Mouse (Mus musculus) yolk sac, embryonic 10.5 days (tissue): ENCODE measurements around the gene Rtp3.

ENCODE experiments used
- DNase-seq: peaks from one replicate; pipeline ENCODE4 v3.0.0-alpha.2; 2017; ENCODE audit warnings: low spot score

The Rtp3 gene

GRCm38 (mm10) chr9:110990204-110990603 is at the start of gene Rtp3:
TSS of gene Rtp3 (minus strand) at chr9:110990583.
- no peak for DNase-seq

DNA sequence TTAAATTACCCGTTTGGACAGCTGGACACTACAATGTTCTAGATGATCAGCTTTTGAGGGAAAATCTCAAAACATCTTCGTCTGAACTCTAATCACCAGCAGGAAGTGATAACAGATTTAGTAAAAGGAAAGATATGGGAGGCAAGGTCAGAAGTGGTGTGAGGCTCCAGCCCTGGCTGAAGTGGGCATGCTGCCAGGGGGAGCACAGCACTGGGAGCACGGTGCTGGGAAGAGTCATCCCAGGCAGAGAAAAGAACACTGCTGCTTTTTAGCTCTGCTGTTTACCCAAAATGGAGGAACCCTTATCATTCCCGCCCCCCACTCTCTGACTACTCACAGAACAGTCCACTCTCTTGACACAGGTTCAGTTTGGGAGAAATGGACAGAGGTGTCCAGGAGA is 49.6 kb upstream of the Rtp3 start:
- DNase-seq: no peak

GRCm38 (mm10) chr9:111033717-111034116 is 43.3 kb upstream of the Rtp3 start:
- no peak for DNase-seq

- no peak for DNase-seq
Measured at GRCm38 (mm10) chr9:111026791-111027190, 36.4 kb upstream of the Rtp3 start.

GRCm38 (mm10) chr9:111019022-111019421 is 28.6 kb upstream of the Rtp3 start, which contains the start of gene Ltf:
TSS of gene Ltf (plus strand) at chr9:111019271.
- DNase-seq: peak; percentile 32

- no peak for DNase-seq
Measured at GRCm38 (mm10) chr9:111015658-111016057, 25.3 kb upstream of the Rtp3 start.

DNA sequence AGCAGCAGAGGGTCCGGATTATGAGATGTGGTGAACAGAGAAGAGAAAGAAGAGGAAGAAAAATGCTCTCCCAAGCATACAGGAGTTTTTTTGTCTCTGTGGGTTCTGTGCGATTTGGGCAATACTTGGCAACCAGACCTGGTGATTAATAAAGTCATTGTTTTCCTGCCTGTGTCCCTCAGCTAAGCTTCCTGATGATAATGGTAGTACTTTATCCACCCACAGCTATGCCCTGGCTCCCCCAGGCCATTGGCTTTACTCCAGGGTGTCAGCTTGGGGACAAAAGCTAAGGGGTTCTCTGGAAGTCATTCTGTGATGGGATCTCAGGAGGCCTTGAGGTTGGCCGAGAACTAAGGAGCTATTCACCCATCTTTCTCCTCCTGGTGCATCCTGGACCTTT is 21.7 kb upstream of the Rtp3 start:
- DNase-seq: no peak

GRCm38 (mm10) chr9:111011550-111011949 is 21.2 kb upstream of the Rtp3 start:
- DNase-seq: no peak

- no peak for DNase-seq
Measured at GRCm38 (mm10) chr9:111009763-111010162, 19.4 kb upstream of the Rtp3 start.

- DNase-seq: no peak
Measured at GRCm38 (mm10) chr9:111006544-111006943, 16.2 kb upstream of the Rtp3 start.

DNA sequence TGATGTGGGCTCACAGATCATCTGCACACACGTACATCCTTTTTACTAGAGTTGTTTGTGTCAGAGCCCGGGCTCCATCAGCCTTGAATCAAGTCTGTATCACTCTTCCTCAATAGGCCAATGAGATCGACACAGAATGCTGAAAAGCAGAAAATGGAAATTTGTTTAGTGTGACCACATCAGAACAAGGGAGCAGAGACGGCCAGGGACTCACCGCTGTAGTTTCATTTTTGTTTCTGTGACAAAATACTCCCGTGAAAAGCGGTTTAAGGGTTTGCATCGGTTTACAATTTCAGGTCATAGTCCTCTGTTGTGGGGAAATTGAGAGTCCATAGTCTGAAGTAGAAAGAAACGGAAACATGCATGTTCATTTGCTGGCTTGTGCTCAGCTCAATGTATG is 12.9 kb upstream of the Rtp3 start:
- no peak for DNase-seq

GRCm38 (mm10) chr9:111001621-111002020 is 11.2 kb upstream of the Rtp3 start:
- DNase-seq: no peak

- DNase-seq: no peak
Measured at GRCm38 (mm10) chr9:110999856-111000255, 9.5 kb upstream of the Rtp3 start.

GRCm38 (mm10) chr9:110999056-110999455 is 8.7 kb upstream of the Rtp3 start:
- no peak for DNase-seq

GRCm38 (mm10) chr9:110997245-110997644 is 6.9 kb upstream of the Rtp3 start:
- peak; percentile 61 for DNase-seq

GRCm38 (mm10) chr9:110994716-110995172 is 4.4 kb upstream of the Rtp3 start:
- DNase-seq: peak; percentile 89

- peak; percentile 85 for DNase-seq
Measured at GRCm38 (mm10) chr9:110993281-110993709, 2.9 kb upstream of the Rtp3 start.

GRCm38 (mm10) chr9:110989543-110989942 is 840 bp downstream of the Rtp3 start:
- DNase-seq: no peak

DNA sequence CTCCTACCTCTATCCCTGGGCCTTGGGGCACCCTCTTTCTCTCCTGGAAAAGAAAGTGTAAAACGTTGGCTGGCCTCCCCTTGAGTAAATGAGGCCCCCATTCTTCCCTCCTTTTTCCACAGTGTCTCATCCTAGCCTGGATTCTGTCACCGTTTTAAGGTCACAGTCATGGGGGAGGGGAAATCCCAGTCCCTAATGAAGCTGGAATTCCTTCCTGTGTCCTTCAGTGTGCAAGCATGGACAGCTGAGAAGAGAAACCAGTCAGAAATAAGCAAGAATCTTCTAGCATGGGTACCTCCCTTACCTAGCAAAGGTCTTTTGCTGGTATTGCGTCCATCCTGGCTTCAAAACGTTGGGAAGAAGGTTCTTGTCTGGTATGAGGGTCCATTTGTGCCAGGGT is 1.2 kb downstream of the Rtp3 start:
- DNase-seq: no peak

GRCm38 (mm10) chr9:110988078-110988477 is 2.3 kb downstream of the Rtp3 start:
- no peak for DNase-seq

DNA sequence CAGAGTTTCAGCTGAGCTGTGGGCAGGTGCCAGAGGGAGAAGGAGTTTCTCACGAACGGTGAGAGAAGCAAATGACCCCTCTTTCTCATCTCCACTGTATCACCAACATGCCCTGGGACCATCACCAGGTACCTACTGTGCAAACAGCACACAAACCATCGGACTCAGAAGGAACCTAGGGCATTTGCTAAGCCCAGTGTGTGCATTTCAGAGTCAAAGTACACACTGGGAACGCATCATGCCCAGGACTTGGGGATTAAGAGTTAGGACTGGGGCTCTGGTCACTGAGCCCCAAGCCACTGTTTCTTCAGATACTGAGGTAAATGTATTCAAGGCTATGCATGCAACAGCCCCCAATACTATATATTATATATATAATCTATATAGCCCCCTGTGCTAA is 3.1 kb downstream of the Rtp3 start:
- no peak for DNase-seq

DNA sequence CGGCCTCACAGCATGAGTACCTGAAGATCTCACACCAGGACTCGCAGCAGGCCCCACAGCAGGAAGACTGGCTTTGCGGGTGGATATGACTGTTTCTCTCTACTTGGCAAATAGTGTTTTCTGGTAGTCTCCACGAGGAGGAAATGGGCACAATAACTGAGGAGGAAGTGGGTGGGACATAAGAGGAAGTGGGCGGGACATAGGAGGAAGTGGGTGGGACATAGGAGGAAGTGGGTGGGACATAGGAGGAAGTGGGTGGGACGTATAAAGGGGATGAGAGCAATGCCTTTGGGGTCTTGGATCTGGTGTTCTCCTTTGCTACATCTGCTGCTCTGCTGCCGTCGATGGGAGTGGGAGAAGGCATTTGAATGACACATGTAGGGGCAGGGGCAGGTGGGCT is 4.4 kb downstream of the Rtp3 start:
- DNase-seq: no peak

- no peak for DNase-seq
Measured at GRCm38 (mm10) chr9:110985541-110985940, 4.8 kb downstream of the Rtp3 start.

DNA sequence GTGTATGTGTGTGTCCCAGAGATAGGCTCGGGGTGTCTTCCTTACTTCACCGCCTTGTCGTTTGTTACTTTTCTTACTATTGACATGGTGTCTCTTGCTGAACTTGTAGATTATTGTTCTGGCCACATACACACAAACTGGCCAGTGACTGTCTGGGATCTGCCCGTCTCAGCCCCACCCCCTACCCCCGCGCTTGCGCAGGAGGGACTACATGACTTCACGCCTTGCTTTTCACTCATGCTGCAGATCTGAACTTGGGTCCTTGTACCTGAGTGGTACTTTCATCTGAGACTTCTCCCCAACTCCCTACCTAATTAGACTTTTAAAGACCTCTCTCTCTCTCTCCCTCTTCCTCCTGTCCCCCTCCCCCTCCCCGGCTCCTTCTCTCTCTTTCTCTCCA is 6.3 kb downstream of the Rtp3 start:
- DNase-seq: no peak

DNA sequence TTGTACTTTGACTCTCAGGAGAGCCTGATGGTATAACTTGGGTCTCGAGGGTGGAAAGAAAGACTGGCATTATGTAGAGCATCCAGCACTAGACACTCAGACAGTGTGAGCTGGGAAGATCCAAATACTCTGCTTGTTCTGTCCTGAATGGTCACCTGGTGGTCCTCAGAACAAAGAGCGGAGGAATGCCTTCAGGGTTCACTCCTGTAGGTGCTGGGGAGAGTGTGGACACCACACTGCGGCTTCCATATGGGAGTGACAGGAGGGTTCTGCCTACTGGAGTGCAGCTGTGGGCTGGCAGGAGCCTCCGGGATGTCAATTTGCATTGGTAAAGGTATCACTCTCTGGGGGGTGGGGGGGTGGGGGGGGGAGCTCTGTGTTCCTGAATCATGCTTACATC is 8.0 kb downstream of the Rtp3 start:
- DNase-seq: no peak
